Mouse (Mus musculus): ENCODE measurements at regions not wholly inside any gene's neighbourhood (a gene's known extent, or its start where the extent isn't known, plus 50 kb on each side); places are given as distances from the start of the nearest gene placed in this dataset.

DNA sequence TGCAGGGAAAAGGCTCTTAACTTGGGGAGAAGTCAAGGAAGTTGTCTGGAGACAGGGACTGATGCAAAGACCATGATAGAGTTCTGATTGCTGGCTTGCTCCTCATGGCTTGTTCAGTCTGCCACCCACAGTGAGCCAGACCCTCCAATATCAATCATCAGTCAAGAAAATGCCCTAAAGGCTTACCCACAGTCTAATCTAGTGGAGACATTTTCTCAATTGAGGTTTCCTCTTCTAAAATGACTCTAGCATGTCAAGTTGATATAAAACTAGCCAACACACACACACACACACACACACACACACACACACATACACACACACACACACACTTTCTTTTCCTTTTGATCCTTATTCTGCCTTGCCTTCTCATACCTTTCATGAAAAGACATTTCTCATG is 367.2 kb upstream of the Pik3r1 start:
- no peak overlapping the region for H3K4me2 ChIP-seq (ENCODE audit: low read depth, low read length, poor library complexity, severe bottlenecking)
- H3K9ac ChIP-seq (replicated peaks; ENCODE audit: low read length, poor library complexity, severe bottlenecking) = no peak overlapping the region
- no peaks in the 10 kb centered on the region for H3K4me1 ChIP-seq (ENCODE audit: insufficient read depth, low read length)
- ATAC-seq (ENCODE audit: low FRiP score) = no peak
- no peak overlapping the region for H3K27ac ChIP-seq (ENCODE audit: low read depth, low read length)
- H3K4me3 ChIP-seq (ENCODE audit: low read depth, low read length) = no peak overlapping the region
- no peak for TF ChIP-seq CTCF (IDR thresholded peaks at IDR 0.05)
- H3K36me3 ChIP-seq (ENCODE audit: insufficient read depth, low read length) = no peaks in the 10 kb centered on the region
- no peaks in the 10 kb centered on the region for H3K27me3 ChIP-seq (ENCODE audit: insufficient read depth, low read length)
- no peaks in the 10 kb centered on the region for H3K9me3 ChIP-seq (ENCODE audit: low read length)
- no peak for DNase-seq (ENCODE audit: low spot score)

DNA sequence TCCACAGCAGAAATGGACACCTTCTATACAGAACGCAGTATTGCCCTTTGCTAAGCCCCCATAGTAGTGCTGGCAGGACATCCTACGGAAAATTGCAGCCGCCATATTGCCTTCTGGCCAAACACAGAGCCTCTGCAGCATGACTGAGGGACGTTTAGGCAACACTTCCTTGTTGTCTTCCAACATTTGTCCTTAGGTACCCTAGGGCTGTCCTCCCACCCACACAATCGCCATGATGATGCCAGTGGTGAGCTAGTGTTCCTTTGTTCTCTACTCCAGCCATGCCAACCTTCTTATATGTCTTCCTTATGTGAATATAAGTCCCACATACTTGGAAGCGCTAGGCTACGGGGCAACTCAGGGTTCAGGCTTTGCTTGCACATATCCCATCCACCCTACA is 375.0 kb upstream of the Pik3r1 start:
- Histone ChIP-seq H3K4me1 (ENCODE audit: insufficient read depth, low read length) (no peaks in the 10 kb centered on the region), H3K36me3 (ENCODE audit: insufficient read depth, low read length) (no peaks in the 10 kb centered on the region)
- no peak for DNase-seq (ENCODE audit: low spot score)

DNA sequence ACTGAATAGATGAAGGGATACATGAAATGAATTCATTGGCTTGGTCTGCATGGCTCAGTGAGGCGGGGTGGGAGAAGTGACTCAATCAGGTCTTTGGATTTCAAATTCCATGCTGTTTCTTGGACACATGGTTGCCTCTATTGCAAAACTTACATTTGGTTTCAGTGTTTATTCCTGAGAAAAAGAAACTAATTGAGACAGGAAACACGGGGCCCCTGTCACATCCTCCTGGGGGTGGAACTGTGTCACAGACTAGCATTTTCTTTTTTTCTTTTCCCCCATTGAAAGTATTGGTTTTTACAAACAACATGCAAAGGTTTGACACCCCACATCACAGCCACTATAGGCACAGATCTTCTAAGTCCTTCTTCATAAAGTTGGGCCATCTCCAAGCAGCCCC is 375.8 kb upstream of the Pik3r1 start:
- no peaks in the 10 kb centered on the region for H3K36me3 ChIP-seq (ENCODE audit: insufficient read depth, low read length)
- ATAC-seq (ENCODE audit: low FRiP score) (no peak), DNase-seq (ENCODE audit: low spot score) (no peak)
- no peak overlapping the region for H3K9ac ChIP-seq (replicated peaks; ENCODE audit: low read length, poor library complexity, severe bottlenecking)
- no peak overlapping the region for H3K27ac ChIP-seq (ENCODE audit: low read depth, low read length)
- H3K27me3 ChIP-seq (ENCODE audit: insufficient read depth, low read length) = no peaks in the 10 kb centered on the region
- H3K9me3 ChIP-seq (ENCODE audit: low read length) = no peaks in the 10 kb centered on the region
- H3K4me3 ChIP-seq (ENCODE audit: low read depth, low read length) = no peak overlapping the region
- no peak for TF ChIP-seq CTCF (IDR thresholded peaks at IDR 0.05)
- no peaks in the 10 kb centered on the region for H3K4me1 ChIP-seq (ENCODE audit: insufficient read depth, low read length)
- no peak overlapping the region for H3K4me2 ChIP-seq (ENCODE audit: low read depth, low read length, poor library complexity, severe bottlenecking)
- 85% methylated on average over 2 of the region's 2 CpGs for WGBS

More for the DNA sequence above, 375.0 kb upstream of the Pik3r1 start:
- Histone ChIP-seq H3K27ac (ENCODE audit: low read depth, low read length) (no peak overlapping the region), H3K4me3 (ENCODE audit: low read depth, low read length) (no peak overlapping the region), H3K27me3 (ENCODE audit: insufficient read depth, low read length) (no peaks in the 10 kb centered on the region), H3K4me2 (ENCODE audit: low read depth, low read length, poor library complexity, severe bottlenecking) (no peak overlapping the region), H3K9ac (replicated peaks; ENCODE audit: low read length, poor library complexity, severe bottlenecking) (no peak overlapping the region), H3K9me3 (ENCODE audit: low read length) (no peaks in the 10 kb centered on the region)
- 95% methylated on average over 7 of the region's 7 CpGs for WGBS
- no peak for ATAC-seq (ENCODE audit: low FRiP score)
- TF ChIP-seq CTCF (IDR thresholded peaks at IDR 0.05) = no peak

DNA sequence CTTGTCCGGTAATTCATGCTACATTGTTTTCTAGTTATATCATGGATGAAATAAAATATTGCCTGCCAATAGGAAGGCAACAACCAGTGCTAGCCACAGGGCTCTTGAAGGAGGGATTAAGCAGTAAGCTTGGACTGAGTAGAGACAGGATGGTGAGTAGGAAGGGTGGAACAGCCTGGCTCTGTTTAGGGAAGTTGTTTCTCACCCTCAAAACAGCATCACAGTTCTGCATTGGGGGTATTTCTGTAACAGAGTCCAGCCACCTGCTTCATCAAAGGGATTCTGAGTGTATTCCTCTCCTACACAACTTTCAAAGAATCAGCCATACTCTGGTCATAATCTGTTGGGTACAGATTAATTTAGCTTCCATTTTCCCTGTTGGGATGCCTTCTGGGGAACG is 380.0 kb upstream of the Pik3r1 start:
- no peak for TF ChIP-seq CTCF (IDR thresholded peaks at IDR 0.05)
- ATAC-seq (ENCODE audit: low FRiP score) = no peak
- H3K4me3 ChIP-seq (ENCODE audit: low read depth, low read length) = no peak overlapping the region
- H3K27ac ChIP-seq (ENCODE audit: low read depth, low read length) = no peak overlapping the region
- DNase-seq (ENCODE audit: low spot score) = no peak
- no peak overlapping the region for H3K4me2 ChIP-seq (ENCODE audit: low read depth, low read length, poor library complexity, severe bottlenecking)
- H3K27me3 ChIP-seq (ENCODE audit: insufficient read depth, low read length) = no peaks in the 10 kb centered on the region
- 92% methylated on average over 2 of the region's 2 CpGs for WGBS
- H3K9ac ChIP-seq (replicated peaks; ENCODE audit: low read length, poor library complexity, severe bottlenecking) = no peak overlapping the region
- H3K9me3 ChIP-seq (ENCODE audit: low read length) = no peaks in the 10 kb centered on the region
- no peaks in the 10 kb centered on the region for H3K36me3 ChIP-seq (ENCODE audit: insufficient read depth, low read length)
- no peaks in the 10 kb centered on the region for H3K4me1 ChIP-seq (ENCODE audit: insufficient read depth, low read length)

DNA sequence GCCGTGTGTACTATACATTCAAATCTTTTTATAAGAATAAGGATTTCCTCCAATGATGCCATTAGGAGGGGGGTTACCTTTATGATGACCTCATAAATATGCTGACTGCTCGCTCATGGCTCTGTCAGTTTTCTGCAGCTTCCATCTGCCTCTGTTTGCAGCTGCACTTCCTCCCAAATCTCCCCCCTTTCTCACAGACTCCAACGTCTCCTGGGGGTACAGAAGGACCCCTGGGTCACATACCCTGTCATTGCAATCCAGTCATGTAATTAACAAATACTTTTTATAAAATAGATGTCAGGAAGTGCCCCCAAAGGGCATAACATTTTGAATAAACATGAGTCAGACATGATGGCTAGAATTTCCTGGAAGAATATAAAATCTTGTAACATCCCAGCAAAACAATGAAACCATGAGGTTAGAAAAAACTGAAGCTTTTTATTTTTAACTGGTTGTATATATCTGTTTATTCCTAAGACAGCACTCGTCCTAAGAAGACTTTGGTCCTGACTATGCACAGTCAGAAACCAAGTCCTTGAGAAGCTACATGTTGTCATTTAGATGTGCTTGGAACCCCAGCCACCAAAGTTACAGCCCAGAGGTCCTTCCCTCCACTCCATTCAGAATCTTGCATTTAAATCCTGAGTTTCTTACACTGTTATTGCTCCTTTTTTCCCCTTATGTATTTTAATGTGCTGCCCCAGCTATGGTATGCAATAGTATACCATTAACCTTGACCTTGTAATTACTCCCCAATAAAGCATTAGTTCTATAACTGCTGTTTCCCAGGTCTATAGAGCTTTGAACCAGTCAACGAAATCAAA is 386.0 kb upstream of the Pik3r1 start:
- 42% methylated on average over 5 of the region's 5 CpGs for WGBS
- ATAC-seq (ENCODE audit: low FRiP score) (no peak; the same call in 1 of the 2 replicates), DNase-seq (ENCODE audit: low spot score) (no peak)
- Histone ChIP-seq H3K9me3 (ENCODE audit: low read length) (no peaks in the 10 kb centered on the region), H3K36me3 (ENCODE audit: insufficient read depth, low read length) (no peaks in the 10 kb centered on the region), H3K27me3 (ENCODE audit: insufficient read depth, low read length) (no peaks in the 10 kb centered on the region), H3K4me2 (ENCODE audit: low read depth, low read length, poor library complexity, severe bottlenecking) (0 out of 2 replicates have a peak overlapping the region, but pooled peaks have one; percentile 9), H3K9ac (replicated peaks; ENCODE audit: low read length, poor library complexity, severe bottlenecking) (no peak overlapping the region; the same call in 1 of the 2 replicates), H3K4me3 (ENCODE audit: low read depth, low read length) (no peak overlapping the region), H3K4me1 (ENCODE audit: insufficient read depth, low read length) (no peaks in the 10 kb centered on the region), H3K27ac (ENCODE audit: low read depth, low read length) (no peak overlapping the region)
- TF ChIP-seq CTCF (IDR thresholded peaks at IDR 0.05) = no peak

DNA sequence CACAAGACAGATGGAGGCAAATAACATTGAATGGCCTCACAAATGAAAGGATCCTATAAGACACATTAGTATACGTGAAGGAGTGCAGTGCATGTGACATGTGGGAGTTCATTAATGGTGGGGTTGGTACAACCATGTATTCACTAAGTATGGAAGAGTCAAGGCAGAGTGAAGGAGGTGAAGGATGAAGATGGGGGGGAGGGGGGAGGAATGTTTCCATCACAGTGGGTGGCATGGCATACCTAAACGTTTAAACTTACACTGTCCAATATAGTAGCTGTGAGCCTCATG is 386.5 kb upstream of the Pik3r1 start:
- Histone ChIP-seq H3K9me3 (ENCODE audit: low read length) (no peaks in the 10 kb centered on the region), H3K27ac (ENCODE audit: low read depth, low read length) (no peak overlapping the region), H3K36me3 (ENCODE audit: insufficient read depth, low read length) (no peaks in the 10 kb centered on the region), H3K4me3 (ENCODE audit: low read depth, low read length) (no peak overlapping the region), H3K27me3 (ENCODE audit: insufficient read depth, low read length) (no peaks in the 10 kb centered on the region), H3K4me2 (ENCODE audit: low read depth, low read length, poor library complexity, severe bottlenecking) (no peak overlapping the region), H3K4me1 (ENCODE audit: insufficient read depth, low read length) (no peaks in the 10 kb centered on the region), H3K9ac (replicated peaks; ENCODE audit: low read length, poor library complexity, severe bottlenecking) (no peak overlapping the region)
- ATAC-seq (ENCODE audit: low FRiP score) = no peak
- TF ChIP-seq CTCF (IDR thresholded peaks at IDR 0.05) = no peak
- no peak for DNase-seq (ENCODE audit: low spot score)
- 76% methylated on average over 2 of the region's 2 CpGs for WGBS
